Mouse (Mus musculus) cerebellum, postnatal 25 days (tissue): ENCODE results near the gene Ppm1h.

ENCODE experiments used
- DNase-seq, 2 experiments: peaks; one replicate each; pipeline ENCODE4 v3.0.0; 2021; ENCODE audit warnings: mixed read lengths in 2 of 2

Gene Ppm1h

DNA sequence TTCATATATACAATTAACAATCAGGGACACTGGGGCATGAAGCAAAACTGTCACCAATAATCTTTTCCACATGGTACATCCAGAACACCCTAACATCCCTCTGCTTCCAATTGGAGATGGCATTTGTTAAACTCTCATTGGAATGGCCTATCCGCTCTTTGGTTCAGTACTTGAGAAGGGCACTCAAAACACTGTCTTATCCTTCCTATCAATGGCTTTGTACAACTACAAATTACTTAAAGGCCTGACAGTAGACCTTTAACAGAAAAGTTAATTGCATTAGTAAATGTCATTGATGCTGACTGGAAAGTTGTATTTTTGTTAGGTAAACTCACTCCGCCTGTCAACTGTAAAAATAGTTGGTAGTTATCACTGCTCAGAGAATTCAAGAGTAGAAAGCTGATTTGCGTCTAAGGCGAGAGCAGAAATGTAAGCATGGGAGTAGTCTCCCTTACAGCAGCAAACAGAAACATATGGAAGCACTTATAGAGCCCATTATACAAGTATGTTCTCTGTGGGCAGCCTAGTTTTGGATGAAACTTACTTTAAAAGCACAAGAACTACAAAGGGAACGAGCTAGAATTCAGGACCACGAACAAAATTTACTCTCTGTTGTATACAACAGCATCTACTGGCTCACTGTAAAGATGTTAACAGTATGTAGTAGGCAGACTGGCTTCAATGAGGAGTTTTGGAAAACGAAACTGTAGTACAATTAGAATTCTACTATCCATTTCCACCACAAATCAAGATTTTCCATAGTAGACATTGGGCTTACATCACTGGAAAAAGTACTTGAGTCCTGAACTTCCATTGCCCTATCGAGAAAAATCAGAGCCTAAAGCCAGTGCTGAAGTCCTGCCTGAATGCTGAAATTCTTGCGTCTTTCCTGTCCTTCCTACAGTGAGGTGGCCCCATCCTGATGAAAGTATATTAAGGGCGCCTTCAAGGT, 305.3 kb downstream of the Ppm1h start:
- no peak for DNase-seq

DNA sequence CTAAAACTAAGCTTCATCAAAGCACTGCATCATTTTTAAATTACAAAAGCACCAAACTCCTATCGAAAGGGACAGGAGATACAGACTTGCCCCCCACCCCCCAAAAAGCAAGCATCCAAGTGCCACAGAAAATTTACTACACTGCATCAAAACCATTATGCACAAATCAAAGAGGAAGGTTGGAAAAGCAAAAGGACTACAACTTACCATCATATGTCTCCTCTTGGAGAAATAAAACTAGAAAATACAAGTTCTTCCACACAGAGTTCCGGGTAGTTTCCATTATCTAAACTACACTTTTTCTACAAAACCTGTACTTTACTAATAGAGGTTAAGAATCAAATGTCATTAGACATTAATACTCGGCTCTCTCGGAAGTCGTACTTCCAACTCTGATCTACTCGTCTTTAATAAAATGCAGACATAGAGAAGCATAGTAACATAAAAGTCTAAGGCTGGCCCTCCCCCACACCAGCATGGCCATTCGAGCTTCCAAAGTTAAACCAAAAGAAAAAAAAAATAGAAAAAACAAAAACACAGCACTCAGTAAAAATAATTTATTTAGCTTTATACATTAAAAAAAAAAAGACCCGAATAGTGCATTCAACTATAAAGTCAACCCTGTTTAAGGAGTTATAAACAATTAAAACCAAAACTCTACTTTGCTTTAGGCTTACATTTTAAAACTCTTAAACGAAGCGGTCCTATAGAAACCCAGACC, 306.1 kb downstream of the Ppm1h start:
- DNase-seq = no peak

DNA sequence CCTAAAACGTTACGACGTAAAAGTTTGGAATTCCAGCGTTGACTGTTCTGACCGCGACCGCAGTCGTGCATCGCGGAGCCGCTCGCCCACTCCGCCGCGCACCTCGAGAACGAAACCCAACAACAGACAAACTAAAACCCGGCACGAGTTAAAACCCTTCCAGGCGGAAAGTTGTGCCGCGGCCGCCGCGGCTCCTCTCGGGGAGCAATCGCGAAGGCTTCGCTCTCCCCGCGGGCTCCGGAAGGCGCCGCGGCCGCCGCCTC, 306.6 kb downstream of the Ppm1h start:
- no peak for DNase-seq

DNA sequence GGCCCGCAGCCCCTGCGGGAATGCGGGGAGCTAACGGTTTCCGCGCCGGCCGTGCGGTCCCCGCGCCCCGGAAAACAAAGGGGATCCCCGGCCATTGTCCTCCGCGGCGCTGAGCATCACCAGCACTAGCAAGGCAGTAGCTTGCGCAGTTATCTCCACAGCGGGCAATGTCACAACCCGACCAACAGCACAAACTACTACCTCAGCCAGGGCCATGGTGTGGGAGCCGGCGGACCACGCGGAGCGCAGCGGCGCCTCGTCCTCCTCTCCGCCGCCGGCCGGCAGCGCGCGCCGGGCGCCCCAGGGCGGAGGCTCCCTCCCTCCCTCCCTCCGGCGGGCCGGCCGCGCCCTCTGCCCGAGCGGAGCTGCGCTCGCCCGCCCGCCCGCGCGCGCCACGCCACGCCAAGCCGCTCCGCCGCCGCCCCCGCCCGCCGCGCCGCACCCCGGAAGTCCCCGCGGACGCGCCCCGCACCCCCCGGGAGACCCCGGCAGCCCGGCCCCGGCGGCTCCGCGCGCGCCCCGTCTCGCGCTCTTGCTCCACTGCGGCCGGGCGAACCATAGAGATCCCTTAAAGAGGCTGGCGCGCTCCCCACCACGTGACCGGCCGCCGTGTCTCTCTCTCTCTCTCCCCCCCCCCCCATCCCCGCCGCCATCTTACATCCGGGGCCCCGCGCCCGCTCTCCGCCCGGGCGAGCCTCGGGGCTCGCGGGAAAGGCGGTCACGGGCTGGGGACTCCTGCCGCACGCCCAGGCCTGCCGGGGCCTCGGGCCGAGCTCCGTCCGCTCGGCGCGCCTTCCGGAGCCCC, 307.2 kb downstream of the Ppm1h start:
- DNase-seq = peak; percentile 90

DNA sequence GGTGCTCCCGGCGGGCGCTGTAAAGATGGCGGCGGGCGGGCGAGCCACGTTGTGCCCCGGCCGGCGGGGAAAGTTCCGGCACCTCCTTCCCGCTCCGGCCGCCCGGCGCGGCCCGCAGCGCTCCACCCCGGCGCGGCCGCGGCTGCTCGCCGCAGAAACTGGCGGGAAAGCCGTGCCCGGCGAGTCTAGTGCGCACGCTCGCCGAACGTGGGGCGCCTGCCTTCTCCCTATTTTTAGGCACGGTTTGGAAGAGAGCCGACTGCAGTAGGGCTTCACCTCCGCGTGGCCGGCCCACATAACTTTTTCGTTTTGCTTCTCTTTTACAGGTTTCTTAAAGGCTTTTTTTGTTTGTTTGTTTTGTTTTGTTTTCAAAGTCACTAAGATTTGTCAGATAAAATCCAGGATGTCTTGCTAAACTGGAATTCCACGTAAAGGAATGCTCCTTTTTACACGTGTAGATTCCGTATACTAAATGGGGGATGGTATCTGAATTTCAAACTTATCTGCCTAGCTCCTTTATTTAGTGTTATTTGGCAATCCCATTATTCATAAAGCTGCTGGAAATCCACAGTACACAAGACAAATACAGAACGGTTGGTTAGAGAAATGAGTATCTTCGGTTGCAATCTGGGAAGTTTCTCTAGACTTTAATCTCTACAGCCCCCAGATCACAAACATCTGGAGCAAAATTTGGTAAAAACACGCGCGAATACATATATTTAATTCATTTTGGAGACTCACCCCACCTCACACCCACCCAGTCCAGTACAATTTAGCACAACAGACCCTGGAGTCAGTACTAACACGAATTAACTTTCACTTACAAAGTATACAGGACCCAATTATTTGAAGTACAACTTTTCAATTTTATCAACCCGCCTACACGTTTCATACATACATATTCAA, 308.0 kb downstream of the Ppm1h start:
- peak; percentile 88 to 89 for DNase-seq

DNA sequence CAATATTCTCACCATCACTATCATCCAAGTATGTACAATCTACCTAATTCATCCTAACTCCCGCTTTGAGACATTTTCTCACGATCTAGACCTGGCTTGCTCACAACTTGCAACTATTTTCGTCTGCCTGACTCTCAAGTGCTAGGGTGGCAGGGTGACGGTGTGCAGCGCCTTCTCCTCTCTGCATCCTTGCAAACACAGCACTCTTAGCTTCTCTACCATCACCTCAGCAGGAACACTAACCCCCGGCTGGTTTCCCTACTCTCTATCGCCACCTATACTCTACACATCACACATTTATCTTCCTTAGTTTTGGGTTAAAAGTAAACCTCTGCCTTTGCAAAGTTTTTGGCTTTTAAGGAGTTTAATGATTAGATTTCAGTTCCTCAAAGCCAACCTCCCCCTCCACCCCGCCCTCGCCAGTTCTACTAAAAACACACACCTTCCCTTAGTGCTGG, 309.1 kb downstream of the Ppm1h start:
- DNase-seq = peak; percentile 51 to 55

DNA sequence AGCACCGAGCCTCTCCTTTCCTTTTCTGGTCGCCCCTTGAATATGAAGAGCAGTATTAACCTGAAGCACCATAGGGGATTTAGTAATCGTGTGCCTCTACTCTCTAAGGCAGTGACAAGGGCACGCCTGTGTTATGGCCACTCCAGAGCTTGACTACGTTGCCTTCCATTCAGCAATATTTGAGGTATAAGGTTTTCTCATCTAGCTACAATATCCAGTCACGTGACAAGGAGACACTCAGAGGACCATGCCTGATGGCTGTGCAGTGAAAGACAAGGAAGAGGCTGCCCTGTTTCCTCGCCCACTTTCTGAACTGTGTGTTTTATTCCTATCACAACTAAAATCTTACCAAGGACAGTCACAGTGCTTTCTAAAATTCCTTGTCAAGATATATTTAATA, 309.8 kb downstream of the Ppm1h start:
- DNase-seq = no peak

DNA sequence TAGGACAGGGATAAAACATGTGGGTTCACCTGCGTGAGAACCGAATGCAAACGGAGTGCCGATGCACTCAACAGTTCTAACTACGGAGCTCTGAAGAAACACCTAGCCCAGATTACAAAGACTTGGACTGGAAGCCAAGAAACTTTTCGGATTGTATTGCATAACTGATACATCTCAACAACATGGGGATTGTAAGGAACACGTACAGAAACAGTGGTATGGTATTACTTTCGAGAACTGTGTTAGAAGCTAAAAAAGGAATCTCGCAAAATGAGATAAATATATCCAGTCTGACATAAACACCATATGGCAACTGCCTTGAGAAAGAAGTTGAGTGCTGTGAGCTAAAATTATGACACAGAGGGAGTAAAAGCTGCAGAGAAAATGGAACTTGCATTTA, 311.4 kb downstream of the Ppm1h start:
- DNase-seq = no peak

DNA sequence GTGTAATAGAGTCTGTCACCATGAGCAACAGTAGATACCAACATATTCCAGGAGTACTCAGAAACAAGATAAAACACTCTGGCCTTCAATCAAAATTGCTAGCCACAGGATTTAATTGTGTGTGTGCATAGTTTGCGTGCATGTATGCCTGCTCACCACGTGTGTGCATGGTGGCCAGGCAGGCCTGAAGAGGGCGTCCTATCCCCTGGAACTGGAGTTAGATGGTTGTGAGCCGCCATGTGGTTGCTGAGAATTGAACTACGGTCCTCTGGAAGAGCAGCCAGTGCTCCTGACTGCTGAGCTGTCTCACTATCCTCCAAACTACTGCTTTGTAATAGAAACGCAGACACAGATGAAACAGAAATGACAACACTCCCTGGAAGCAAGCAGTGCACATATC, 312.0 kb downstream of the Ppm1h start:
- peak; percentile 34 to 42 for DNase-seq

DNA sequence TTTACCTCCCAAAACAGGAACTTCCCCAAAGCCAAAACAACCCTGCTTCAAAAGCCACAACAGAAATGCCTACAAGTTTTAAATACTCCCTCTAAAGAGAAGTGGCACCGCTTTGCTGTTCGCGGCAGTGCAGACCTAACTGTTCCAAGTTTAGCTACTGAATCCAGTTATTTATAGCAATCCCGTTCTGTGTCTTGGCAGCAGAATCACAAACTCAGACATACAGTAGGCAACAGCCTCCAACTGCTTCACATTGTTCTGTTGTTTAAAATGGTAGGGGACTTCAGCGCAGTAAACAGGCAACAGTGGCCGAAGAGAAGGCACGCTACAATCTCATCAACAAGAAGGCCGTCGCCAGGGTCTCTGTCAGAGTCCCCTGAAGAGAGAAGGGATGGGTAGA, 312.5 kb downstream of the Ppm1h start:
- DNase-seq = peak; percentile 37 to 58

DNA sequence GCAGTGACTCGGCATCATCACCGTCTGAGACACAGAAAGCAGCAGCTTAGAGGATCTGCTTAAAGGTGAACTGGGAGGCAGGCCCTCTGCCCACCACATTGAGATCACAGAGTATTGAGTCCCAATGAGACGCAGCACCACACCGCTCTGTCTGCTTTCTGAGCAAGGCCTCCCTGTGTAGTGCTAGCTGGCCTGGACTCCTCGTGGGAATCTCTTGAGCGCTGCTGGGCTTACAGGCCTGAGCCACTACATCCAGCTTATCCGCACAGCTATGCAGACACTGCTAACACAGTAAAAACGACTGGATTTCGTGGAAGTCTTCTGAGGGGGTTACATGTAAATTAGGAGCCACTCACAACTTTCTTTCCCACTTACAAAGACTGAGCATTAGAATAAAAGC, 313.1 kb downstream of the Ppm1h start:
- peak; percentile 45 to 48 for DNase-seq

DNA sequence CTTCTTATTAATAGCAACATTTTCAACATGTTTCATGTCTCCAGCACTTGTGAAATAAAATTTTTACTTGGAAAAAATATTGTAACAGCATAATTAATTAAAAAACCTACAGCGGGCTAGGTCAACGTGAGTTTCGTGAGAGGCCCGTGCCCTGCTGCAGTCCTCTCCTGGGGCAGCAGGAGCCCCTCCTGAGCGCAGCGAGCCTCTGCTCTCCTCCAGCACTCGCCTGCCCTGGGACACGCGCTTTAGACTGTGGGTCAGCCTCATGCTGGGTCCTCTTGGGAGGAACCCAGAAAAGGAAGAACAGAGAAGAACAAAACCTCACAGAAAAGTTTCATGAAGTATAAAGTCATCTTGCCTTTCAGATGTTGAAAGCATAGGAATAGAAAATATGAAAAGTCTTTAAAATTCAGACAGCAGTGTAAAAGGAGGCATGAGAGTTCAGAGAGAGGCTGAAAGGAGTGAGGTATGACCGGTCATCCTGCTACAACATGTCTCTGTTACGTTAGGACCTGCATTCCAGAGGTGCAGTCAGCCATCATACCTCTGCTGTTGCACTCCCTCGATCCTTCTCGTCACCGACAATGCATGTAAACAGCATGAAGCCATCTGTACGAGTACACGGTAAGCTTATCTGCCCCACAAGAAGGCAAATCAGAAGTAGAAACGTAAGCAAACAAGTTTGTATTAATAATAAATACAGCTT, 316.0 kb downstream of the Ppm1h start:
- no peak for DNase-seq
